Mouse (Mus musculus) spleen, adult 12 weeks (tissue): ENCODE measurements around the gene Zbtb7a.

Experiments
- DNase-seq: peaks from one replicate; pipeline ENCODE4 v3.0.0; 2022; ENCODE audit warnings: low spot score

Gene Zbtb7a

GRCm38 (mm10) chr10:81134966-81135681 lies at the start of gene Zbtb7a:
TSS of gene Zbtb7a (plus strand) at chr10:81135220.
- DNase-seq: peak; percentile 60

GRCm38 (mm10) chr10:81087021-81087420 lies 48.0 kb upstream of the Zbtb7a start:
- no peak for DNase-seq

- DNase-seq: no peak
Observed at GRCm38 (mm10) chr10:81089216-81089615, 45.8 kb upstream of the Zbtb7a start.

GRCm38 (mm10) chr10:81090621-81091020 lies 44.4 kb upstream of the Zbtb7a start:
- no peak for DNase-seq

DNA sequence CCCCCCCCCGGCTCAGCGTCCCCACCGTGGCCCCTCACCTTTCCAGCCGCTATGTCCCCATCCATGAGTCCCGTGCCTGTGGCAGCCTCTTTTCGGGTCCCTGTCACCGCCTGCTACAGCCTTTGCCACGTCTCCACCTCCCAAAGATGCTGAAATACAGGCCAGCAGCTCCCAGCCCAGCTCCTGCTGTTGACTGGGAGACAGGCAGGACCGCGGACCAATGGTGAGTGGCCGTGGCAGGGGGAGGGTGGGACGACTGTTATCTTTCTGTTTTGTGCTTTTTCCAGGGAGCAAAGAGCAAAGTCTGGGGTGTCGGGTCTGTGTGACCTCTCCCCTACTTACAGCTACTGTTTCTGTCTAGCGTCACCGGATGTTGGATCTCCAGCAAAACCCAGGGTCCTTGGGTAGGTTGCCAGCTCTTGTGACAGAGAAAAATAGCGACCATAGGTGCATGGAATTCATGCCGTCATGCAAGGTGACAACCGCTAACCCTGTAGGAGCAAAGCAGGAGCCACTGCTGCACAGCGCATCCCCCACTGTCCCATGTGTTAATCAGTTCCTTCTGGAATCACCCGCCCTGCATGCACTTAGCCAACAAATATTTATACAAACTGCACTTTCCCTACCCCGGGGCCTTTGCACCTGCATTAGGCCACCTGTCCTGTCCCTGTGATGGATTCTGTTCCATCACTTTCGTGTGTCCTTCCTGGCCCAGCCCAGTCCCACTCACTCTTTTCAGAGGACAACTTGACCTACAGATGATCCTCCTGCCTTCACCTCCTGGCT lies 42.4 kb upstream of the Zbtb7a start:
- no peak for DNase-seq

DNA sequence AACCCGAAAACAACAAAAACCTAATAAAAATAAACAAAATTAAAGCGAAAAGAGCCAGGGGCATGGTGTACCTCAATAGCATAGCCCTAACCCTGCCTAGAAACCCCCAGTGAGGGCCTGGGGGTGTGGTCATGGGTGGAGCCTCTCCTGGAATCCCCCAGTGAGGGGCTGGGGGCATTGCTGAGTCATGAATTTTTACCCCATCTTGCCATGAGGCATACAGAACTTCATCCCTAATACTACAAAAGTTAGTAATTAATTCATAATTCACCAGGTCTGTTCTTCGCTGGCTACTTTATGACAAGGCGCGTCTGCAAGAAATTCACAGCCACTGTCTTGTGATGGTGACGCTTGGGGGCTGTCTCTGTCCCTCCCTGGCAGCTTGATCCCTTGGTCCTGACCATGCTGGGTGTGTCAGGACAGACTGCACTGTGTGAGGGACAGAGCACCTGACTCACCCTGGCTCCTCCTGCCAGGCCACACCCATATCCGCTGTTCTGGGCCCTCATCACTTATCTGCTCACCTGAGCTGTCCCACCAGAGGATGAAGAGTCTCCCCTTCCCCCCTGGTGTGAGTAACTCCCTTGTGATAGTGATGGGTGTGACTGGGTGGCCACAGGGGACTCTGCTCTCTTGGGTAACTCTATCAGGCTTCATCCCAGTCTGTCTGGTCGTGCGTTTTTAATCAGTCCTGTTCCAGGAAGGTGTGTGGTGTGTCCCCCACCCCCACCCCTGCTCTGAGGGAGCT lies 39.9 kb upstream of the Zbtb7a start:
- no peak for DNase-seq

- DNase-seq: peak; percentile 98
Observed at GRCm38 (mm10) chr10:81105565-81106112, 29.4 kb upstream of the Zbtb7a start, which contains the start of gene Map2k2. TSS of gene Map2k2 (plus strand) at chr10:81105915.

GRCm38 (mm10) chr10:81106113-81106721 lies 28.8 kb upstream of the Zbtb7a start:
- DNase-seq: peak; percentile 85

DNA sequence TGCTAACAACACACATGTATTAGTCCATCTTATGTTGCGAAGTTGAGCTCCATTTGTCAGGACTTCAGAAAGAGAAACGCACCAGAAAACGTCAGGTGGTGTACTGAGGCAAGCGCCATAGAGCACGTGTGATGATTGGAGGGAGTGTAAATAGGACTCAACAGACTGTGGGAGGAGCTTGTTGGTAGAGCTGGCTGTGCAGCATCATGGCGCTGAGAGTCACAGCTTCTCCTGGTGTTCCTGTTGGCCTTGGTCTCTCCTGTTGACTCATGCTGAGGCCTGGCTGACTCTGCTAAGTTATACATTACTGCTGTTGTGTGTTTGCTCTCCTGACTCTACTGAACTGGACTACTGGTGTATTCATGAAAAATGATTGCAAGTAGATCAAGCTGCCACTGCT lies 22.1 kb upstream of the Zbtb7a start:
- DNase-seq: no peak

GRCm38 (mm10) chr10:81119625-81120024 lies 15.4 kb upstream of the Zbtb7a start:
- no peak for DNase-seq

DNA sequence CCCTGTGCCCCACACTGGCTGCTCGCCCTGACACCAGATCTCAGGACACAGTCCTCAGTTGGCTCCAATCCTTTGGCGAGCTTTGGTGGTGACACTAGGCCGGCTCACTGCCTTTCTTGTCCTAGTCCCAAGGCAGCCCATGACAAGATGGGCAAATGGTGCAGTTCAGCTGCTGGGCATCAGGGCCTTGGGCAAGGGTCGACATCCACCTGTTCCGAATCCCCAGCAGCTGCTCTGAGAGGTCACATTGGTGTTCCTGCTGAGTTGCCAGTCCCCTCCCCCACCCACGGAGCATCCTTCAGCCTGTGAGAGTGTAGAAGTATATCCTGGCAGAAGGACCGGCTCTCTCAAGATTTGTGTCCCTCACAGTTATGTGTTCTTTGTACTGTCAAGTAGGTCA lies 14.4 kb upstream of the Zbtb7a start:
- DNase-seq: no peak

GRCm38 (mm10) chr10:81122889-81123288 lies 12.1 kb upstream of the Zbtb7a start:
- DNase-seq: no peak

DNA sequence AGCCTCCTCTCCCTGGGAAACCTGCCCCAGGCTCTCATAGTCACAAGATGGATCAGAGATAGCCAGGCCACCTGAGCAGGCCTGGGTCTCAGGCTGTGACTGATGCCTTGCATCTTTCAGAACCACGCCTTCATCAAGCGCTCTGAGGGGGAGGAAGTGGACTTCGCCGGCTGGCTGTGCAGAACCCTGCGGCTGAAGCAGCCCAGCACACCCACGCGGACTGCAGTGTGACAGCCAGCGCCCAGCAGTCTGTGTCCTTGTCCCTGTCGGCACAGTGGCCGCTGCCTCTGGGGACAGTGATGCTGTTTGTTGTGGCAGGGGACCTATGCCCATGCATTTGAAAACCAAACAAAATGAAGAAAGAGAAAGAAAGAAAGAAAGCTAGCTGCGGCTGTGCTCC lies 11.5 kb upstream of the Zbtb7a start:
- DNase-seq: no peak

DNA sequence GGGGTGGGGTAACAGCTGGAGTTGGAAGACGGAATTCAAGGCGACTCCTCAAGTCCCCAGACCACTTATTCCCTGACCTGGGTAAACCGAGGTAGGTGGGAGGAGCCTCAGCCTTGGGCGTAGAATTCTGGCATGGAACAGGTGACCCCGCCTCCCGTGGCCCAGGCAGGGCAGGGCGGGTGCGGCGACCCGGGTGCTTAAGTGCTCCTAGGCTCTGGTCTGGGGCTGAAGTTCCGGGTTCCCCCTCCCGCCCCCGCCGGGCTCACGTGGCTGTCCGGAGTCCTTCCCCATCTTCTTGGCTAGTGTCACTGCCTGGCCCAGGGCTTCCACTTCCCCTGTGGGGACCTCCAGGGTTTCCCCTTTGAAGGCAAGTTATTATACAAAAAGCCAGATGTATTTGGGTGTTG lies 836 bp upstream of the Zbtb7a start:
- DNase-seq: peak; percentile 75

GRCm38 (mm10) chr10:81135831-81136705 lies 1.0 kb downstream of the Zbtb7a start:
- peak; percentile 69 for DNase-seq

GRCm38 (mm10) chr10:81136706-81137231 lies 1.7 kb downstream of the Zbtb7a start:
- peak; percentile 69 for DNase-seq

- peak; percentile 99 for DNase-seq
Observed at GRCm38 (mm10) chr10:81137252-81138130, 2.5 kb downstream of the Zbtb7a start.

DNA sequence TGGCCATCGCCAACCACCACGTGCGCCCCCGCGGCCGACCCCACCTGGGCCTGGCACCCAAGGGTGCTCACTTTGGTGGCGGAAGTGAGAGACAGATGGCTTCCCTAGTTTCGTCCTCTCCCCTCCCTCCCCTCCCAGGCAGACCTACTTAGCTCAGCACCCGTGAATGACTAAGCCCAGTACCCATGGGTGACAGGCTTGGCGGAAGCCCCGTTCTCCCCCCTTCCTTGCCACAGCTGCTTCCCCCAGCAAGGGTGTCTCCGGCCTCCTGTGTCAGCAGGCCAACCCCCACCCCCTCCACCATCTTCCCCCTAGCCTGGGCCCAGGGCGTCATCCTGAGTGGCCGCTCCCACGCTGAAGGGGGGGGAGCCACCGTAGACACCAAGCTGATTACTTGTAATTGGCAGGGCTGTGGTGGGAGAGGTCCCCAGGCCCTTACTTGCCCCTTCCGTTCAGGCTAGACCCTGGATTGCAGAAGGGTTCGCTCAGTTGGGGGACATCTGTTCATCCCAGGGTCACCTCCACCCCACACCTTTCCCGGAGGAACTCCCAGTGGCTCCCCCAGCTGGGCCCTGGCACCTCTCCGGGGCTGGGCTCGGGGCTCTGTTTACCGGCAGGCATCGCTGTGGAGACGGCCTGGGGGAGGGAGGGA lies 3.2 kb downstream of the Zbtb7a start:
- no peak for DNase-seq
